Mouse (Mus musculus): ENCODE measurements at regions not wholly inside any gene's neighbourhood (a gene's known extent, or its start where the extent isn't known, plus 50 kb on each side); places are given as distances from the start of the nearest gene placed in this dataset.

DNA sequence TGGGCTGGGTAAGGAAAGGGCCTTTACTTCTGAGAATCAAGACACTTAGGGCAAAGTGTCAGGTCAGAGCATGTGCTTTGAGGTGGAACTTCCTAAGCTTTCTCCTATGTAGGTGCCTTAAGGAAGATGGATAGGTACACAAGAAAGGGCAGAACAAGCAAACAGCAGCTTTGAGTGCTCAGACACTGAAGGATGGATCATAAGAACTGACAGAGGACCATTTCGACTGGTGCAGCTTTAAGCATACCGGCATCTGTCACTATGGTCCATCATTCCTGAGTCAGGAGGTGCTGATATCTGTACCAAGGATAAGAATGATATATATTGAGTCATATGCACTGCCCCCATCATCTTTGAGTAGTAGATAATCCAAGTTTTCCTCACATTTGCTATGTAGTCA lies 430.2 kb upstream of the Klhl29 start:
- Histone ChIP-seq H3K27ac (no peak overlapping the region), H3K9me3 (no peaks in the 10 kb centered on the region), H3K36me3 (no peaks in the 10 kb centered on the region), H3K4me3 (replicated peaks) (no peak overlapping the region), H3K4me1 (replicated peaks) (peaks cover 12% of the 10 kb centered on the region), H3K4me2 (no peak overlapping the region), H3K27me3 (no peaks in the 10 kb centered on the region), H3K9ac (replicated peaks) (no peak overlapping the region)
- WGBS = 87% methylated on average over 2 of the region's 2 CpGs
- no peak for ATAC-seq (ENCODE audit: insufficient number of reproducible peaks, insufficient read depth, low FRiP score, low TSS enrichment, low read depth)

DNA sequence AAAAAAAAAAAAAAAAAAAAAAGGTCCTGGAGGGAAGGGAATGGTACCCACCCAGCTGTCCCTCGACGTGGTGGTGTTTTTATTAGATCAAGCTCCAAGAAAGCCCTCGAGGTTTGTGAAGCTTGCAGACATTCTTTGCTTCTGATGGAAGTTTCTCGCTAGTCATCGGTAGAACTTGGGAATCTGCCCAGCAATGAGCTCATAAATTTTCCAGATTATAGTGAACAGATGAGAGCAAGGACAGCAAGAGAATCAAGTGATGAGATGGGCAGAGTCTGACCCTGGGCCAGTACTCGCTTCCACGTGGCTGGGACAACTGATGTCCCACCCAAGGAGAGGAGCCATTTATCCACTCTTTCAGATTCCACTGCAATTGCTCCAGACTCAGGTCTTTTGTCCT lies 417.6 kb upstream of the Klhl29 start:
- Histone ChIP-seq H3K27me3 (no peaks in the 10 kb centered on the region; the same call in 1 of the 2 replicates), H3K9ac (replicated peaks) (no peak overlapping the region), H3K4me2 (no peak overlapping the region), H3K9me3 (no peaks in the 10 kb centered on the region), H3K4me3 (replicated peaks) (no peak overlapping the region), H3K36me3 (no peaks in the 10 kb centered on the region), H3K27ac (no peak overlapping the region), H3K4me1 (replicated peaks) (peaks cover 4% of the 10 kb centered on the region; the same call in 1 of the 2 replicates)
- 71% methylated on average over 7 of the region's 7 CpGs for WGBS
- no peak for ATAC-seq (ENCODE audit: insufficient number of reproducible peaks, insufficient read depth, low FRiP score, low TSS enrichment, low read depth)

DNA sequence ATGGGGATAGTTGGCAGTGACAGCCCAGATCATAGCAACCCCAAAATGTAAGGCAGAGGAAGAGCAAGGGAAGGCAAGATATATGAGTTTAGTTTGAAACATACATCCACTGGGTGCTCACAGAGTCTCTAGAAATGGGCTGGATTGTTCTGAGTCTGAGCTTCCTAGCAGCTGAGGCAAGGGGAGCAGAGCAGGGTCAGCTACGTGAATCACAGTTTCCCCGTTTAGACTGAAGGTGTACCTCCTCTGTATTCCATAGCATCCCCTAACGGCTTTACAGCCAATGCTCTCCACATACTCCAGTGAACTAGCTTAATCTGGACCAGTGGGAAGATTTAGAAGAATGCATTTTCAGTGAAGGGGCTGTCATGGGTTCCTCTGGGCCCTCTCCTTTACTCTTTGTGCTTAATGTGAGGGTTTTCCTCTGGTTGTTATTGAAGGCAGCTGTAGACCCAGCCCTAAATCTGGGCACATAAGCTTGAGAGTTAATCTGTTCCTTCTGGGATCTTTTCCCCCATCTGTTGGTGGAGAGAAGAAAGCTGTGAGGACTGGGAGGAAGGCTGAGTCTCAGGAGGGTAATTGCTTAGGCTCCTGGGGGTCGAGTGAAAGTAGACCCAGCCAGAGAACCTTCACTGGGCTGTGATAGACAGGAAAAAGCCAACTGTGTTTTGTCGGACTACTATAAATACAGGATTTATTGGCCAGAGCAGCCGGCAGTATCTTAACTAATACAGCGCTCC lies 411.8 kb upstream of the Klhl29 start:
- peaks cover 12% of the 10 kb centered on the region for H3K4me1 ChIP-seq (replicated peaks)
- H3K4me2 ChIP-seq = no peak overlapping the region
- peak; percentile 81; the same call in 1 of the 2 replicates for ATAC-seq (ENCODE audit: insufficient number of reproducible peaks, insufficient read depth, low FRiP score, low TSS enrichment, low read depth)
- H3K27me3 ChIP-seq = no peaks in the 10 kb centered on the region; the same call in 1 of the 2 replicates
- H3K36me3 ChIP-seq = no peaks in the 10 kb centered on the region
- peak overlapping the region; percentile 51; the same call in 1 of the 2 replicates for H3K27ac ChIP-seq
- no peaks in the 10 kb centered on the region for H3K9me3 ChIP-seq
- WGBS = 21% methylated on average over 7 of the region's 7 CpGs
- H3K9ac ChIP-seq (replicated peaks) = no peak overlapping the region
- H3K4me3 ChIP-seq (replicated peaks) = no peak overlapping the region

DNA sequence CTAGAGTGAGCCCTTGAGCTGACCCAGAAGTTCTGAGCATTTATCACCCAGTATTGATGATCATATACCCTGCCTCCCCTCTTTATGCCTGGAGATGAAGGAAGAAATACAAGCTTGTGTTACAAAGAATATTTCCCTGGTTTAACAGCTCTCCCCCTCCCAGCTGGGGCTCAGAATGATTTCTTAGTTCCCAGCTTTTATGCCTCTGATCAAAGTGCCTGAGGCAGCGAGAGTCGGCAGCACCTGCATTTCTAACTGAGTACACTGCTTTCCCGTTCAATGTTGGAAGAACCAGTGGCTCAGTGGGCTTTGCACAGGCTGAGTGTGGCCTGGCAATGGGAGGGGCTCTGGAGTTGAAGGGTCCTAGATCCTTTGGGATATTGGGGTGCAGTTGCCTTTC lies 405.8 kb upstream of the Klhl29 start:
- 18% methylated on average over 3 of the region's 3 CpGs for WGBS
- no peaks in the 10 kb centered on the region for H3K9me3 ChIP-seq
- no peak overlapping the region for H3K9ac ChIP-seq (replicated peaks)
- H3K27ac ChIP-seq = no peak overlapping the region
- H3K4me2 ChIP-seq = no peak overlapping the region
- no peaks in the 10 kb centered on the region for H3K36me3 ChIP-seq
- ATAC-seq (ENCODE audit: insufficient number of reproducible peaks, insufficient read depth, low FRiP score, low TSS enrichment, low read depth) = no peak
- no peak overlapping the region for H3K4me3 ChIP-seq (replicated peaks)
- no peaks in the 10 kb centered on the region; the same call in 1 of the 2 replicates for H3K4me1 ChIP-seq (replicated peaks)
- no peaks in the 10 kb centered on the region for H3K27me3 ChIP-seq

DNA sequence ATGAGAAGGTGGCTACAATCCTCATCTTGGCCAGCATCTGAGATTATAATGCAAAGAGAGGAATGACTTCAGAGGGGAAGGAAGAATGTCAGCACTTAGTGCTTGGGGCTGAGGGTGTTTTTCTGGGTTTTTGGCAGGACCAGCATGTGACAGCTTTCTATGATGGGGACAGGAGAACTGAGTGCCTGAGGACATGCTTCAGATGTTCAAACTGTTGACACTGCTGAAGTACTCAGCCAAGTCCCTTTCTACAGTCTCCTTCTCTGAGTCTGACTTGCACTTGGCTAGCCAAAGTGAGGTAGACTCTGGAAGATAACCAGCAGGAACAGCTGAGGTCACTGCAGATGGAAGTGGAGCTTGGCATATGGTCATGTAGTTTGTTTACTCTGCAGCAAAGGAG lies 402.1 kb upstream of the Klhl29 start:
- Histone ChIP-seq H3K36me3 (no peaks in the 10 kb centered on the region), H3K27me3 (no peaks in the 10 kb centered on the region)

DNA sequence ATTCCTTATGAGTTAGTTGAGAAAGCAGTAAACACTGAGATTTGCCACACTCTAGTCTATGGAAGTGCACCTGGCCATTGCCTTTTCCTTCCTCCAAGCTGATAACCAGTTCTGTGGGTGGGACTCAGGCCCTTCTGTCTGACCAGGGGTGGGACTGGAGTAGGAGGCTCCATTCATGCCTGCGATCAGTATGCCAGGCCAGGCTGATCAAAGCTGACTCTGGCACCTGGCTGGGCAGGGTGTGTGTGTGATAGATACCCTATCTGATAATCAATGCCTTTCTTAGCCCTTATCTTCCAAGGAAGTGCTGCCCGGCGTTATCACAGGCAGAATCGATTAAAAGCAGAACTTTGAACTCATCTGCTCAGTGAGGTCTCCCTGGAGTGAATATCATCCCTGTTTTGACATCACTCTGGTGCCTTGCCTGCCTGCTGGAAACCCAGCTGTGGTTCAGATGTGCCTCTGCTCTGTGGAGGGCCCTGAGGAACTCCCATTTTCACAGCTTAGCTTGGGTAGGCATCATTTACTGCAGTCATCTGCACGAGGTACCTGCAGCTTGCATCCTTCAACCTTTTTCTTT lies 396.0 kb upstream of the Klhl29 start:
- Histone ChIP-seq H3K27ac (no peak overlapping the region), H3K9me3 (no peaks in the 10 kb centered on the region), H3K9ac (replicated peaks) (no peak overlapping the region), H3K27me3 (no peaks in the 10 kb centered on the region), H3K36me3 (no peaks in the 10 kb centered on the region), H3K4me2 (no peak overlapping the region), H3K4me3 (replicated peaks) (no peak overlapping the region), H3K4me1 (replicated peaks) (no peaks in the 10 kb centered on the region)
- 70% methylated on average over 5 of the region's 5 CpGs for WGBS
- ATAC-seq (ENCODE audit: insufficient number of reproducible peaks, insufficient read depth, low FRiP score, low TSS enrichment, low read depth) = no peak

More for the DNA sequence above, 402.1 kb upstream of the Klhl29 start:
- H3K27ac ChIP-seq = no peak overlapping the region
- no peaks in the 10 kb centered on the region for H3K9me3 ChIP-seq
- H3K4me3 ChIP-seq (replicated peaks) = no peak overlapping the region
- H3K9ac ChIP-seq (replicated peaks) = no peak overlapping the region
- no peak overlapping the region for H3K4me2 ChIP-seq
- H3K4me1 ChIP-seq (replicated peaks) = no peaks in the 10 kb centered on the region; the same call in 1 of the 2 replicates
- no peak for ATAC-seq (ENCODE audit: insufficient number of reproducible peaks, insufficient read depth, low FRiP score, low TSS enrichment, low read depth)

DNA sequence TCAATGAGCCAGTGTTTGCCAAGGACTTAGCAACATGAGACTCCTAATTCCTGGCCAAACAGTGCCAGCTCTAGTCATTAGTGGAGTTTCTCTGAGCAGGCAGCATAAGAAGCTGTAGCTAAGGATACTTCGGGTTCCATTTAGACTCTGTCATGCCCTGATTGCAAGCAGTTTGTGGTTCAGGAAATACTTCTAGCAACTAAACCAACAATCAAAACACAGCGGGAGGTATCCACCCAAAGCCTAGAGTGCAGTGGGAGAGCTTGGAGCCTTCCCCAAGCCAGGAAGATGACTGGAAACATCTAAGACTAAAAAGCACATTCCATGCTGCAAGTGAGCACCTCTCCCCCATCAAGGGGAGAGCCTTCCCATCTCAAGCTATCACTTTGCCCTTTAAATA lies 395.0 kb upstream of the Klhl29 start:
- Histone ChIP-seq H3K27ac (no peak overlapping the region), H3K36me3 (no peaks in the 10 kb centered on the region), H3K9ac (replicated peaks) (no peak overlapping the region), H3K9me3 (no peaks in the 10 kb centered on the region), H3K27me3 (no peaks in the 10 kb centered on the region), H3K4me1 (replicated peaks) (no peaks in the 10 kb centered on the region), H3K4me2 (no peak overlapping the region), H3K4me3 (replicated peaks) (no peak overlapping the region)
- 81% methylated on average over 2 of the region's 2 CpGs for WGBS
- no peak for ATAC-seq (ENCODE audit: insufficient number of reproducible peaks, insufficient read depth, low FRiP score, low TSS enrichment, low read depth)

DNA sequence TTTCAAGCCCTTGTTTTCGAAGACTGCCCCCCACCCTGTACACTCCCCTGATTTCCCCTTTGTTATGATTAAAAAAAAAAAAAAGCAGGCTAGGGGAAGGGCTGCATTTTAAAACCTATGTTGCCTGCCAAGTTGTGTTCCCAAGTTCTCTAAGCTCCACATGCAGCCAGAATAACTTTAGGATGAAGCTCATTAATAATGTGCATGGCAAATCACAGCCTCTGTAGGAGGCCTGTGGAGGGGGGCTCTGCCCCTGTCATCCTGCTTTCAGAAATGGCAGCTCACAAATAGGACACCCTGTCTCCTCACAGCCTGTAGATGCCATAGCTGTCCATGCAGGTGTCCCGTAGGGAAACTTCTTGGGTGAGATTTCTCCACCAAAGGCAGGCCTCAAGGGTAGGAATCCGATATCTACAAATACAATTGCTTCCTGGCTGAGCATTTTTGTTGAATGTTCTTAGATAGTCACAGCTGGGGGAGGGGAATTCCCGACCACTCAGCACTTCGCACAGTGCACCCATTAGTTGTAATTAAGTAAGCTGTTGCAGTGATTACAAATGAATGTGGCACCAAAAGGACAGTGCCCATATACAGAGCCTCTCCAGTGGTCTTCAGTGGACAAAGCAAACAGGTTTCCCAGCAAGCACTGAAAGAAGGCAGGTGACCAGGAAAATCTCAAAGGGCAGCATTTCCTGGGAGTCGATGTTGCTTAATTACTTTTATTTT lies 389.1 kb upstream of the Klhl29 start:
- H3K27ac ChIP-seq = no peak overlapping the region

DNA sequence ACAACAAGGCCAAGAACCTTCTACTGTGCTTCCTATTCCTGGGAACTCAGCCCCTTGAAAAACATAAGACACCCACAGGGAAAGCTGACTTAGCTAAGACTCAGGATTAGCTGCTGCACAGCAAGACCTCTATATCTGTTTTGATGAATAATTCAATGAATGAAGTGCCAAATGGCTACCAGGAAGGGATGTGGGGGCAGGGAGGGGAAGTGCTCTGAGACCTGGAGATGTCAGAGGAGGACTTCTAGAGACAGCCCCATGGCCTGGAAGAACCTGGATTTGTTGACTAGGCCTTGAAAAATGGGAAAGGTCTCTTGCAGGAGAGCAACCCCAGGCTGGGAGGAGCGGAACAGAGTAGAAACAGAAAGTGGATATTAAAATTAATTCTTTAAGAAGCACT lies 388.5 kb upstream of the Klhl29 start:
- Histone ChIP-seq H3K9me3 (no peaks in the 10 kb centered on the region), H3K27ac (no peak overlapping the region), H3K4me1 (replicated peaks) (no peaks in the 10 kb centered on the region; the same call in 1 of the 2 replicates), H3K36me3 (no peaks in the 10 kb centered on the region), H3K27me3 (no peaks in the 10 kb centered on the region), H3K4me3 (replicated peaks) (no peak overlapping the region), H3K4me2 (no peak overlapping the region), H3K9ac (replicated peaks) (no peak overlapping the region)
- WGBS = 67% methylated on average over 1 of the region's 1 CpGs
- no peak for ATAC-seq (ENCODE audit: insufficient number of reproducible peaks, insufficient read depth, low FRiP score, low TSS enrichment, low read depth)

More for the DNA sequence above, 389.1 kb upstream of the Klhl29 start:
- ATAC-seq (ENCODE audit: insufficient number of reproducible peaks, insufficient read depth, low FRiP score, low TSS enrichment, low read depth) = no peak
- no peaks in the 10 kb centered on the region; the same call in 1 of the 2 replicates for H3K4me1 ChIP-seq (replicated peaks)
- H3K4me3 ChIP-seq (replicated peaks) = no peak overlapping the region
- H3K9me3 ChIP-seq = no peaks in the 10 kb centered on the region
- WGBS = 62% methylated on average over 6 of the region's 6 CpGs
- no peak overlapping the region for H3K4me2 ChIP-seq
- no peak overlapping the region for H3K9ac ChIP-seq (replicated peaks)
- H3K27me3 ChIP-seq = no peaks in the 10 kb centered on the region
- no peaks in the 10 kb centered on the region for H3K36me3 ChIP-seq

DNA sequence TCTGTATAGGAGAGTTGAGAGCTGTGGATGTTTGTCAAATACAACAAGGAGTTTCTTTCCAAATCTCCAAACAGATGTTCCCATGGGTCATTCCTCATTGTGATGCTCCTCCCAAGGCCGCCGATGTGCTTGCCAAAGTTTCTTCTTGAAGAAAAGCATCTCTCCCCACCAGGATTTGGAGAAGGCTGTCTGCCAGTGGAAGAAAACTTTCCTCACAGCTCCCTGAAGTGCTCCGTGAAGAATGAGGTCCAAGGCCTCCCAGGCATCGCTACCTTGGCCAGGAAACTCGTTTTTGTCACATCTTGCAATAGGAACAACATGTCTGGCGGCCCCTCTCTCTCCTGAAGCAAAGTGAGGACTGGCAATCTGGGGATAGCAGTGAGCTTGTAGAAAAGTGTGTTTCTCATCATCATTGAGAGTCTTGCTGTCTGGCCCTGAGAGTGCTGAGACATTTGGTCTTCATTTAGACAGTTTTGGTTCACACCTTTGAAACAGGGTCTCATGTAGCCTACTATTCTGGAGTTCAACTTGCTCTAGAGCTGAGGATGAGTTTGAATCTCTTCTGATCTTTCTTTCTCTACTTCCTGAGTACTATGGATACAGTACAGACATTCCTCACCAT lies 386.9 kb upstream of the Klhl29 start:
- no peaks in the 10 kb centered on the region; the same call in 1 of the 2 replicates for H3K4me1 ChIP-seq (replicated peaks)
- no peaks in the 10 kb centered on the region for H3K36me3 ChIP-seq
- H3K9me3 ChIP-seq = no peaks in the 10 kb centered on the region
- H3K9ac ChIP-seq (replicated peaks) = no peak overlapping the region
- WGBS = 64% methylated on average over 6 of the region's 6 CpGs
- H3K27me3 ChIP-seq = no peaks in the 10 kb centered on the region
- H3K27ac ChIP-seq = no peak overlapping the region
- no peak overlapping the region for H3K4me2 ChIP-seq
- no peak overlapping the region for H3K4me3 ChIP-seq (replicated peaks)
- no peak for ATAC-seq (ENCODE audit: insufficient number of reproducible peaks, insufficient read depth, low FRiP score, low TSS enrichment, low read depth)

DNA sequence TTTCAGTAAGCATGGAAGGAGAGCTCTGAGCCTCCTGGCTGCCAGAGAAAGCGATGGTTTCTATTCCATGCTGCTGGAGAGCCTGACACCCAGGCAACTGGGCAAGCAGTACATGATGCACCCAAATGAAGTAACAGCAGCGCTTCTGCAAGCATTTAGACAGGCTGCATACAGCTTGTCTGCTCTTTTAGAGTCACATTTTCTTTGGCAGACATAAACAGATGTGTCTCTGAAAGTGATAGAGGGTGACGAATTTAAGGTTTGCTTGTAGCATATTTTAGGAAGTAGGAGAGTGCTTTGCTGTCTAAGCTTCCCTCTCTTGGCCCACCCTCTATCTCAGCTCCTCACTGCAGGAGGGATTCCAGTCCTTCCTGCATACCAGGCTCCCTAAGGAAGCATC lies 384.0 kb upstream of the Klhl29 start:
- Histone ChIP-seq H3K36me3 (no peaks in the 10 kb centered on the region), H3K9me3 (no peaks in the 10 kb centered on the region), H3K9ac (replicated peaks) (no peak overlapping the region), H3K27ac (no peak overlapping the region), H3K4me1 (replicated peaks) (no peaks in the 10 kb centered on the region; the same call in 1 of the 2 replicates), H3K4me3 (replicated peaks) (no peak overlapping the region), H3K4me2 (no peak overlapping the region), H3K27me3 (no peaks in the 10 kb centered on the region)
- ATAC-seq (ENCODE audit: insufficient number of reproducible peaks, insufficient read depth, low FRiP score, low TSS enrichment, low read depth) = no peak
- WGBS = 75% methylated on average over 3 of the region's 3 CpGs

Data from limb, embryonic 12.5 days (tissue).